8 mouse cellular contexts compared by ENCODE assay signal in genomic region chr10:127509051-127509836, GRCm38 (mm10). TPM values are rescaled to one million over a fixed set of nuclear protein-coding genes. Genes with fewer than 3 reads are reported as not detected.
DNase-seq lines count a peak whose midpoint lies in the region; ATAC-seq and TF ChIP-seq lines count a peak whose summit lies in the region.

No protein-coding gene starts in this region.

- DNase-seq in MEL-GATA-1-ER (ENCODE audit: extremely low read depth, low read depth) = peak; percentile 74
- DNase-seq in cerebellum, adult 2 months = peak; percentile 96 to 97
- DNase-seq in forelimb bud, embryonic 11.5 days (ENCODE audit: low read depth, low spot score) = peak; percentile 95
- peak; percentile 99 for DNase-seq in hindbrain, embryonic 11.5 days (ENCODE audit: low spot score)
- DNase-seq in layer of hippocampus, adult 9-11 months = peak; percentile 78
- peak; percentile 62 for DNase-seq in ovary, postnatal 10 days (ENCODE audit: low spot score)
- DNase-seq in thymus, postnatal 10 days (ENCODE audit: low spot score in 2 of 2) = peak; percentile 74 to 92

- H3K27ac ChIP-seq in cerebellum, adult 2 months (ENCODE audit: insufficient read depth, low read length) = peak overlapping the region; percentile 98
- peak overlapping the region; percentile 90 for H3K27ac ChIP-seq in hindbrain, embryonic 11.5 days (ENCODE audit: low read depth, low read length)
- no peak overlapping the region for H3K27ac ChIP-seq in lung, embryonic 16.5 days (ENCODE audit: low read length)

- H3K36me3 ChIP-seq in hindbrain, embryonic 11.5 days (ENCODE audit: control insufficient read depth, insufficient read depth, low read length) = no peaks in the 10 kb centered on the region
- no peaks in the 10 kb centered on the region for H3K36me3 ChIP-seq in lung, embryonic 16.5 days (ENCODE audit: control insufficient read depth, insufficient read depth, low read length)

- peak overlapping the region; percentile 40; the same call in 1 of the 2 replicates for H3K9ac ChIP-seq in hindbrain, embryonic 11.5 days (ENCODE audit: low read depth, low read length)
- H3K9ac ChIP-seq in lung, embryonic 16.5 days (ENCODE audit: low read length) = peak overlapping the region; percentile 32; the same call in 1 of the 2 replicates

- H3K27me3 ChIP-seq in cerebellum, adult 2 months (ENCODE audit: control insufficient read depth, insufficient read depth, low read length) = no peaks in the 10 kb centered on the region
- H3K27me3 ChIP-seq in hindbrain, embryonic 11.5 days (ENCODE audit: control insufficient read depth, insufficient read depth, low read length) = peaks cover 37% of the 10 kb centered on the region
- H3K27me3 ChIP-seq in lung, embryonic 16.5 days (ENCODE audit: control insufficient read depth, insufficient read depth, low read depth, low read length) = peaks cover 45% of the 10 kb centered on the region

- peak overlapping the region; percentile 65 for H3K4me2 ChIP-seq in hindbrain, embryonic 11.5 days (replicated peaks; ENCODE audit: low read depth, low read length)
- peak overlapping the region; percentile 60 for H3K4me2 ChIP-seq in lung, embryonic 16.5 days (ENCODE audit: low read depth, low read length)

- TF ChIP-seq POLR2A in cerebellum, adult 2 months (IDR thresholded peaks at IDR 0.05; ENCODE audit: borderline replicate concordance, insufficient read depth, low read length) = no peak

- peak; percentile 76 for TF ChIP-seq CTCF in cerebellum, adult 2 months (IDR thresholded peaks at IDR 0.05; ENCODE audit: borderline replicate concordance, insufficient read depth, low read depth, low read length)

- peaks cover 38% of the 10 kb centered on the region for H3K4me1 ChIP-seq in cerebellum, adult 2 months (ENCODE audit: control insufficient read depth, insufficient read depth, low read length)
- H3K4me1 ChIP-seq in hindbrain, embryonic 11.5 days (replicated peaks; ENCODE audit: control insufficient read depth, insufficient read depth, low read length) = peaks cover 35% of the 10 kb centered on the region
- H3K4me1 ChIP-seq in lung, embryonic 16.5 days (replicated peaks; ENCODE audit: control insufficient read depth, insufficient read depth, low read length) = peaks cover 42% of the 10 kb centered on the region

- no peaks in the 10 kb centered on the region for H3K9me3 ChIP-seq in hindbrain, embryonic 11.5 days (ENCODE audit: control insufficient read depth, low read length)
- no peaks in the 10 kb centered on the region for H3K9me3 ChIP-seq in lung, embryonic 16.5 days (ENCODE audit: control insufficient read depth, low read length)

- peak; percentile 66 for ATAC-seq in hindbrain, embryonic 11.5 days (ENCODE audit: low FRiP score)
- ATAC-seq in lung, embryonic 16.5 days (ENCODE audit: low read depth) = peak; percentile 59

- WGBS in cerebellum, adult 2 months = under 1% methylated on average over 35 of the region's 35 CpGs
- WGBS in hindbrain, embryonic 11.5 days = 0% methylated on average over 33 of the region's 35 CpGs
- under 1% methylated on average over 34 of the region's 35 CpGs for WGBS in lung, embryonic 16.5 days

- peak overlapping the region; percentile 72 for H3K4me3 ChIP-seq in cerebellum, adult 2 months (replicated peaks; ENCODE audit: insufficient read depth, low read depth, low read length)
- peak overlapping the region; percentile 38 for H3K4me3 ChIP-seq in hindbrain, embryonic 11.5 days (ENCODE audit: low read depth, low read length)
- peak overlapping the region; percentile 42 for H3K4me3 ChIP-seq in lung, embryonic 16.5 days (ENCODE audit: low read length)

RNA-seq across cellular contexts. Expression of gene Ndufa4l2, which starts 5.5 kb away (rescaled TPM):
- 10.4 and 11.5 TPM in 2 replicates for polyA plus RNA-seq in cerebellum, adult 2 months (2012; rRNA removed)
- polyA plus RNA-seq in hindbrain, embryonic 11.5 days (2014; fragmentation: Nextera tagmentation; extraction: Ambion mirVana) = 6.5 and 7.0 TPM in 2 replicates
- 155 and 169 TPM in 2 replicates for polyA plus RNA-seq in lung, embryonic 16.5 days (2015; fragmentation: Nextera tagmentation; extraction: Ambion mirVana)

RNA-seq across cellular contexts. Expression of gene Stac3, which starts 7.8 kb away (rescaled TPM):
- polyA plus RNA-seq in cerebellum, adult 2 months (2012; rRNA removed) = 8.3 TPM in 2 replicates
- polyA plus RNA-seq in hindbrain, embryonic 11.5 days (2014; fragmentation: Nextera tagmentation; extraction: Ambion mirVana) = 0.36 and 0.43 TPM in 2 replicates
- polyA plus RNA-seq in lung, embryonic 16.5 days (2015; fragmentation: Nextera tagmentation; extraction: Ambion mirVana) = 1.3 and 1.8 TPM in 2 replicates

RNA-seq across cellular contexts. Expression of gene Shmt2, which starts 13.0 kb away (rescaled TPM):
- 68.2 and 69.8 TPM in 2 replicates for polyA plus RNA-seq in cerebellum, adult 2 months (2012; rRNA removed)
- polyA plus RNA-seq in hindbrain, embryonic 11.5 days (2014; fragmentation: Nextera tagmentation; extraction: Ambion mirVana) = 70.3 and 70.4 TPM in 2 replicates
- 116 and 119 TPM in 2 replicates for polyA plus RNA-seq in lung, embryonic 16.5 days (2015; fragmentation: Nextera tagmentation; extraction: Ambion mirVana)

RNA-seq across cellular contexts. Expression of gene Nxph4, which starts 25.1 kb away (rescaled TPM):
- polyA plus RNA-seq in cerebellum, adult 2 months (2012; rRNA removed) = 30.3 and 33.8 TPM in 2 replicates
- 54.5 and 59.8 TPM in 2 replicates for polyA plus RNA-seq in hindbrain, embryonic 11.5 days (2014; fragmentation: Nextera tagmentation; extraction: Ambion mirVana)
- polyA plus RNA-seq in lung, embryonic 16.5 days (2015; fragmentation: Nextera tagmentation; extraction: Ambion mirVana) = 1.8 TPM in 2 replicates

Comparison
In these comparisons a context has a peak if more than half of its experiments do, and no peak if none do; other contexts are left out.
1. RNA of gene Ndufa4l2, which starts 5.5 kb away (polyA plus RNA-seq): 155 to 169 TPM in lung, embryonic 16.5 days; 10.4 to 11.5 TPM in cerebellum, adult 2 months and 6.5 to 7.0 TPM in hindbrain, embryonic 11.5 days; every median in the first group is over 10 times any median in the second.
2. Peak in every context shown above with its lines, with median percentiles within 50 percentile points of each other: DNase-seq and H3K4me3 ChIP-seq.